Mouse (Mus musculus): ENCODE measurements around the gene Alg2. TPM values are rescaled to one million over a fixed set of nuclear protein-coding genes. Genes with fewer than 3 reads are reported as not detected.
A peak's percentile ranks its signal among the peaks of the same experiment; 100 is the strongest.

Alg2 gene
- polyA plus RNA-seq, 1 experiment from 2014 or later, result 162 TPM

- no peaks in the 10 kb centered on the region for H3K9me3 ChIP-seq (ENCODE audit: control insufficient read depth, low read length)
- WGBS, result 2% methylated on average over 2 of the region's 2 CpGs
- H3K36me3 ChIP-seq (ENCODE audit: control insufficient read depth, insufficient read depth, low read length), result no peaks in the 10 kb centered on the region
- peak; percentile 58 for DNase-seq (ENCODE audit: low spot score)
- no peak overlapping the region for H3K9ac ChIP-seq (ENCODE audit: low read length)
- peaks cover 5% of the 10 kb centered on the region; the same call in 1 of the 2 replicates for H3K4me1 ChIP-seq (ENCODE audit: control insufficient read depth, insufficient read depth, low read length)
- no peak overlapping the region for H3K4me3 ChIP-seq (ENCODE audit: low read depth, low read length)
- peak; percentile 49; the same call in 1 of the 2 replicates for ATAC-seq (ENCODE audit: insufficient read depth, low FRiP score, low TSS enrichment)
- H3K27ac ChIP-seq (ENCODE audit: low read depth, low read length), result no peak overlapping the region
- H3K27me3 ChIP-seq (ENCODE audit: control insufficient read depth, insufficient read depth, low read length), result no peaks in the 10 kb centered on the region
- no peak overlapping the region for H3K4me2 ChIP-seq (ENCODE audit: low read depth)
Measured at GRCm38 (mm10) chr4:47424376-47424775, 49.8 kb downstream of the Alg2 start.

DNA sequence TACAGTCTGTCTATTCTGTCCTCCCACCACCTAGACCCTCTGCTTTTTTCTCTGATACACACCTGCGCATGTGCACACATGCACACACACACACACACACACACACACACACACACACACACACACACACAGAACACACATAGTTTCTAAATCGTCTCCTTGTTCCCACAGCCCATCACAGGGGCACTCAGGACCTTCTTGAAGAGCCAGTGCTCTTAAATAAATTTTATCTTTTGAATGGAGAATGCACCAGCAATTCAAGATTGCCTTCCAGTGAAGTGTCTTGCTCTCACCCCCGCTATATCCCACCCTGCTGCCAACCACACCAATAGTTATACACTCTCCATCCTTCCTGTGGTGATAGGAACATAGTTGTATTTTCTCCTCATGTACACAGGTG, 51.2 kb downstream of the Alg2 start:
- Histone ChIP-seq H3K9me3 (ENCODE audit: control insufficient read depth, low read length) (no peaks in the 10 kb centered on the region), H3K4me1 (ENCODE audit: control insufficient read depth, insufficient read depth, low read length) (peaks cover 5% of the 10 kb centered on the region; the same call in 1 of the 2 replicates), H3K4me3 (ENCODE audit: low read depth, low read length) (no peak overlapping the region), H3K9ac (ENCODE audit: low read length) (no peak overlapping the region), H3K4me2 (ENCODE audit: low read depth) (no peak overlapping the region), H3K27ac (ENCODE audit: low read depth, low read length) (no peak overlapping the region), H3K27me3 (ENCODE audit: control insufficient read depth, insufficient read depth, low read length) (no peaks in the 10 kb centered on the region), H3K36me3 (ENCODE audit: control insufficient read depth, insufficient read depth, low read length) (no peaks in the 10 kb centered on the region)
- ATAC-seq (ENCODE audit: insufficient read depth, low FRiP score, low TSS enrichment) (no peak), DNase-seq (ENCODE audit: low spot score) (no peak)
- 88% methylated on average over 3 of the region's 3 CpGs for WGBS

DNA sequence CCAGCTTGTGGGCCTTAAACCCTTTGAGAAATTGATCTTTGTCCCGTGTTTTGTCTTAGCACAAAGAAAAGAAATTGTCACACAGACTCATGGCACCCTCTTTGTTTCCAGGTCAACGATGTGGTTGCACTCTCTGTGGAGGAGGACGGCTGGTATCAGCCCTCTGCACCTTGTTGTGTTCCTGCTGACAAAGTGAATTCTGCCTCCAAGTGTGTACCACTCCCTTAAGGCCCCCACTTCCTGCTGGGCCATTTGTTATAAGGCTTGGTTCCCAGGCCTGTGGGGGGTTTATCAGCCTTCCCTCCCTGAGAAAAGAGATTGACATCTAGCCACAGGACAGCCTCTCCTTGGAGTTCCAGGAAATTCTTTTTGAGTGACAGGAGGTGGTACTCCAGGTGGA, 51.9 kb downstream of the Alg2 start:
- no peak overlapping the region for H3K4me2 ChIP-seq (ENCODE audit: low read depth)
- H3K27ac ChIP-seq (ENCODE audit: low read depth, low read length), result no peak overlapping the region
- ATAC-seq (ENCODE audit: insufficient read depth, low FRiP score, low TSS enrichment), result no peak
- no peaks in the 10 kb centered on the region for H3K36me3 ChIP-seq (ENCODE audit: control insufficient read depth, insufficient read depth, low read length)
- WGBS, result 38% methylated on average over 3 of the region's 3 CpGs
- no peak overlapping the region for H3K9ac ChIP-seq (ENCODE audit: low read length)
- no peak for DNase-seq (ENCODE audit: low spot score)
- H3K4me1 ChIP-seq (ENCODE audit: control insufficient read depth, insufficient read depth, low read length), result peaks cover 5% of the 10 kb centered on the region; the same call in 1 of the 2 replicates
- H3K9me3 ChIP-seq (ENCODE audit: control insufficient read depth, low read length), result no peaks in the 10 kb centered on the region
- no peaks in the 10 kb centered on the region for H3K27me3 ChIP-seq (ENCODE audit: control insufficient read depth, insufficient read depth, low read length)
- no peak overlapping the region for H3K4me3 ChIP-seq (ENCODE audit: low read depth, low read length)

DNA sequence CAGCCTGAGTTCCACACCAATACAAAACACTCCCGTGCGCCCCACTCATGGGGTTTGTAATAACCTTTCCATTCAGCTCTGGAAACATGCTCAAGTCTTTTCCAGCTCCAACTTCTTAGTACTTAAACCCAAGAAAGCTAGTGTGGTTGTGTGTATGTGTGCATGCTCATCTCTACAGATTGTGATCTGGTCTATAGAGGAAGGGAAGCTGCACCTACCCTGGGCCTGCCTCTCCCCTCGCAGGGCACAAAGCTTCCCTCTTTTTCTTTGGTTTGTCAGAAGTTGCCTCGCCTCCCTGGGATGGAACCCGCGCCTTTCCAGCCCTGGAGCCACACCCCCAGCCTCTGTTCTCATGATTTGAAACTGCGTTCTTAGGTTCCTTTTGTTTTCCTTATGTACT, 53.9 kb downstream of the Alg2 start:
- H3K9me3 ChIP-seq (ENCODE audit: control insufficient read depth, low read length), result no peaks in the 10 kb centered on the region
- WGBS, result 32% methylated on average over 7 of the region's 7 CpGs

DNA sequence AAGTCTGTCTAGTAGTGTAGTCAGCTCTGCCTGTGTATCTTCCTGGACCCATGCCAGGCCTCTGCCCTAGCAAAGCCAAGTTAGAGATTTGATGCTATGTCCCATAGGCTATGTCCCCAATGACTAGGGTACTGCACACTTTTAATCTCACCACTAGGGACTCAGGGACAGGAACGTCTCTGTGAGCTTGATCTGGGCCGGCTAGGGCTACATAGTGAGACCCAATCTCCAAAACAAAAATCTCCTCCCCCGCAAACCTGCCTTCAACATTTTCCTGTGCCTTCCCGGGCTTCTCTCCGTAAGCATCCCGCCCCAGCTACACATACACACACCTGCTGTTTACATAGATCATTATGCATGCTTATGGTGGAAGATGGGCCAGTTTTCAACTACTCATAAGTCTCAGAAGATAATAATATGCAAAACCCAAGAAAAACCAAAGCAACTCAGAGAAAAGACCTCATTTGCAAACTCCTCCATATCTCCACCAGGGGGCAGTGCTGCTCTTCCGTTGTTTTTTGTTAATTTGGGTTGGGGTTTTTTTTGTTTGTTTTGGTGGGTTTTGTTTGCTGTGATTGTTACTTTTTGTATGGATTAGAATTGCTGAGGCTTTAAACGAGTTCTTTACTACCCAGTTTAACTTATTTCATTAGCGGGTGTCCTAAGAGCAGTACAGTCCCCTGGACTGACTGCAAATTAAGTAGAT, 54.7 kb downstream of the Alg2 start:
- Histone ChIP-seq H3K27me3 (ENCODE audit: control insufficient read depth, insufficient read depth, low read length) (no peaks in the 10 kb centered on the region), H3K27ac (ENCODE audit: low read depth, low read length) (no peak overlapping the region), H3K9me3 (ENCODE audit: control insufficient read depth, low read length) (no peaks in the 10 kb centered on the region), H3K4me1 (ENCODE audit: control insufficient read depth, insufficient read depth, low read length) (peaks cover 2% of the 10 kb centered on the region; the same call in 1 of the 2 replicates), H3K9ac (ENCODE audit: low read length) (no peak overlapping the region), H3K36me3 (ENCODE audit: control insufficient read depth, insufficient read depth, low read length) (no peaks in the 10 kb centered on the region), H3K4me3 (ENCODE audit: low read depth, low read length) (no peak overlapping the region), H3K4me2 (ENCODE audit: low read depth) (no peak overlapping the region)
- WGBS, result 29% methylated on average over 9 of the region's 9 CpGs
- ATAC-seq (ENCODE audit: insufficient read depth, low FRiP score, low TSS enrichment) (0 out of 2 replicates have a peak, but pooled peaks have one; percentile 23), DNase-seq (ENCODE audit: low spot score) (peak; percentile 53)

More for the DNA sequence above, 53.9 kb downstream of the Alg2 start:
- no peak for ATAC-seq (ENCODE audit: insufficient read depth, low FRiP score, low TSS enrichment)
- no peaks in the 10 kb centered on the region for H3K27me3 ChIP-seq (ENCODE audit: control insufficient read depth, insufficient read depth, low read length)
- no peak overlapping the region for H3K27ac ChIP-seq (ENCODE audit: low read depth, low read length)
- H3K36me3 ChIP-seq (ENCODE audit: control insufficient read depth, insufficient read depth, low read length), result no peaks in the 10 kb centered on the region
- H3K4me1 ChIP-seq (ENCODE audit: control insufficient read depth, insufficient read depth, low read length), result peaks cover 5% of the 10 kb centered on the region; the same call in 1 of the 2 replicates
- H3K4me3 ChIP-seq (ENCODE audit: low read depth, low read length), result no peak overlapping the region
- no peak overlapping the region for H3K4me2 ChIP-seq (ENCODE audit: low read depth)
- DNase-seq (ENCODE audit: low spot score), result no peak
- H3K9ac ChIP-seq (ENCODE audit: low read length), result no peak overlapping the region

DNA sequence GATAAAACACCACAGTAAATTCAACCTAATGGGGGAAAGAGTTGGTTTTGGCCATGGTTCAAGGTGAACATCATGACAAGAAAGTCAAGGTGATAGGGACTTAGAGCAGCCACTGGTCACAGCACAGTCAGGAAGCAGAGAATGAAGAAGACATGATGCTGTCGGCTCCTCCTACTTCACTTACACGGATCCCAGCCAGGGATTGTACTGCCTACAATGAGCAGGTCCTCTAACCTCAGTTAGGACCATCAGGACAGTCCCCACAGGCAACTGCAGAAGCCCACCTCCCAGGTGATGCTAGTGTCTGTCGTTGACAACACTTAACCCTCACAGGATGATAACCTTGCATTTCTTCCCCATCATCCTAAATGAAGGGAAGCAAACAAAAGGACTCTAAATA, 56.3 kb downstream of the Alg2 start:
- Histone ChIP-seq H3K4me3 (ENCODE audit: low read depth, low read length) (no peak overlapping the region), H3K27ac (ENCODE audit: low read depth, low read length) (no peak overlapping the region), H3K9ac (ENCODE audit: low read length) (no peak overlapping the region), H3K27me3 (ENCODE audit: control insufficient read depth, insufficient read depth, low read length) (no peaks in the 10 kb centered on the region), H3K4me1 (ENCODE audit: control insufficient read depth, insufficient read depth, low read length) (no peaks in the 10 kb centered on the region), H3K36me3 (ENCODE audit: control insufficient read depth, insufficient read depth, low read length) (no peaks in the 10 kb centered on the region; the same call in 1 of the 2 replicates), H3K4me2 (ENCODE audit: low read depth) (no peak overlapping the region), H3K9me3 (ENCODE audit: control insufficient read depth, low read length) (no peaks in the 10 kb centered on the region)
- DNase-seq (ENCODE audit: low spot score) (no peak), ATAC-seq (ENCODE audit: insufficient read depth, low FRiP score, low TSS enrichment) (no peak)
- 80% methylated on average over 3 of the region's 3 CpGs for WGBS

Other genes starting within 250 kb of the Alg2 start
- gene Tgfbr1, start 121.1 kb downstream of the Alg2 start, polyA plus RNA-seq (2014; fragmentation: Nextera tagmentation; extraction: Ambion mirVana), result 111 TPM in 2 replicates
- 350 and 400 TPM in 2 replicates for gene Sec61b, start 325 bp upstream of the Alg2 start, polyA plus RNA-seq (2014; fragmentation: Nextera tagmentation; extraction: Ambion mirVana)